Mouse (Mus musculus): Measurements from ENCODE around the gene Rrp1b. TPM values are rescaled to one million over a fixed set of nuclear protein-coding genes. Genes with fewer than 3 reads are reported as not detected.
"Not testable (repeated sequence)": the region's sequence is repeated elsewhere in the genome, so short reads cannot be mapped to it uniquely, and the experiment has no call there.

Rrp1b gene
- polyA plus RNA-seq, 1 experiment from 2014 or later, result 65.1 TPM

GRCm38 (mm10) chr17:32106358-32106757 is 70.5 kb downstream of the Rrp1b start:
- Histone ChIP-seq H3K4me1 (ENCODE audit: control insufficient read depth, insufficient read depth, low read length) (no peaks in the 10 kb centered on the region), H3K27me3 (ENCODE audit: control insufficient read depth, insufficient read depth, low read length) (no peaks in the 10 kb centered on the region), H3K4me3 (ENCODE audit: low read depth, low read length) (no peak overlapping the region), H3K9me3 (replicated peaks; ENCODE audit: control insufficient read depth, low read length) (no peaks in the 10 kb centered on the region), H3K4me2 (ENCODE audit: low read depth, low read length) (no peak overlapping the region), H3K9ac (replicated peaks; ENCODE audit: low read length) (no peak overlapping the region), H3K36me3 (replicated peaks; ENCODE audit: control insufficient read depth, insufficient read depth, low read depth, low read length) (no peaks in the 10 kb centered on the region), H3K27ac (replicated peaks; ENCODE audit: low read depth, low read length) (no peak overlapping the region)
- DNase-seq (ENCODE audit: low spot score) (no peak), ATAC-seq (replicated peaks; ENCODE audit: insufficient number of reproducible peaks, low FRiP score, low TSS enrichment, low read depth) (no peak)
- 71% methylated on average over 2 of the region's 2 CpGs for WGBS

- WGBS, result 59% methylated on average over 5 of the region's 5 CpGs
Measured at GRCm38 (mm10) chr17:32107877-32108276, 72.0 kb downstream of the Rrp1b start.

GRCm38 (mm10) chr17:32108320-32109011 is 72.6 kb downstream of the Rrp1b start:
- H3K9me3 ChIP-seq (replicated peaks; ENCODE audit: control insufficient read depth, low read length); H3K27me3 ChIP-seq (ENCODE audit: control insufficient read depth, insufficient read depth, low read length); DNase-seq (ENCODE audit: low spot score); H3K27ac ChIP-seq (replicated peaks; ENCODE audit: low read depth, low read length); H3K4me1 ChIP-seq (ENCODE audit: control insufficient read depth, insufficient read depth, low read length); ATAC-seq (replicated peaks; ENCODE audit: insufficient number of reproducible peaks, low FRiP score, low TSS enrichment, low read depth); H3K4me2 ChIP-seq (ENCODE audit: low read depth, low read length); H3K36me3 ChIP-seq (replicated peaks; ENCODE audit: control insufficient read depth, insufficient read depth, low read depth, low read length); H3K4me3 ChIP-seq (ENCODE audit: low read depth, low read length); H3K9ac ChIP-seq (replicated peaks; ENCODE audit: low read length): not testable (repeated sequence)
- WGBS, result 75% methylated on average over 5 of the region's 5 CpGs

More at GRCm38 (mm10) chr17:32107877-32108276, 72.0 kb downstream of the Rrp1b start:
- H3K4me1 ChIP-seq (ENCODE audit: control insufficient read depth, insufficient read depth, low read length), result no peaks in the 10 kb centered on the region
- DNase-seq (ENCODE audit: low spot score) (no peak), ATAC-seq (replicated peaks; ENCODE audit: insufficient number of reproducible peaks, low FRiP score, low TSS enrichment, low read depth) (no peak)
- no peak overlapping the region for H3K4me2 ChIP-seq (ENCODE audit: low read depth, low read length)
- no peak overlapping the region for H3K4me3 ChIP-seq (ENCODE audit: low read depth, low read length)
- H3K27me3 ChIP-seq (ENCODE audit: control insufficient read depth, insufficient read depth, low read length), result no peaks in the 10 kb centered on the region
- H3K36me3 ChIP-seq (replicated peaks; ENCODE audit: control insufficient read depth, insufficient read depth, low read depth, low read length), result no peaks in the 10 kb centered on the region
- H3K9ac ChIP-seq (replicated peaks; ENCODE audit: low read length), result no peak overlapping the region
- H3K9me3 ChIP-seq (replicated peaks; ENCODE audit: control insufficient read depth, low read length), result no peaks in the 10 kb centered on the region
- no peak overlapping the region for H3K27ac ChIP-seq (replicated peaks; ENCODE audit: low read depth, low read length)

- H3K4me2 ChIP-seq (ENCODE audit: low read depth, low read length), result no peak overlapping the region
- DNase-seq (ENCODE audit: low spot score) (no peak), ATAC-seq (replicated peaks; ENCODE audit: insufficient number of reproducible peaks, low FRiP score, low TSS enrichment, low read depth) (no peak)
- H3K4me3 ChIP-seq (ENCODE audit: low read depth, low read length), result no peak overlapping the region
- peaks cover 8% of the 10 kb centered on the region; the same call in 1 of the 2 replicates for H3K27me3 ChIP-seq (ENCODE audit: control insufficient read depth, insufficient read depth, low read length)
- H3K36me3 ChIP-seq (replicated peaks; ENCODE audit: control insufficient read depth, insufficient read depth, low read depth, low read length), result no peaks in the 10 kb centered on the region
- WGBS, result 62% methylated on average over 6 of the region's 6 CpGs
- no peaks in the 10 kb centered on the region; the same call in 1 of the 2 replicates for H3K4me1 ChIP-seq (ENCODE audit: control insufficient read depth, insufficient read depth, low read length)
- no peaks in the 10 kb centered on the region for H3K9me3 ChIP-seq (replicated peaks; ENCODE audit: control insufficient read depth, low read length)
- H3K27ac ChIP-seq (replicated peaks; ENCODE audit: low read depth, low read length), result no peak overlapping the region
- H3K9ac ChIP-seq (replicated peaks; ENCODE audit: low read length), result no peak overlapping the region
Measured at GRCm38 (mm10) chr17:32109201-32109940, 73.5 kb downstream of the Rrp1b start.

GRCm38 (mm10) chr17:32110424-32110823 is 74.5 kb downstream of the Rrp1b start:
- H3K4me2 ChIP-seq (ENCODE audit: low read depth, low read length), result no peak overlapping the region
- no peak overlapping the region for H3K4me3 ChIP-seq (ENCODE audit: low read depth, low read length)
- ATAC-seq (replicated peaks; ENCODE audit: insufficient number of reproducible peaks, low FRiP score, low TSS enrichment, low read depth) (no peak), DNase-seq (ENCODE audit: low spot score) (no peak)
- peaks cover 8% of the 10 kb centered on the region; the same call in 1 of the 2 replicates for H3K27me3 ChIP-seq (ENCODE audit: control insufficient read depth, insufficient read depth, low read length)
- H3K4me1 ChIP-seq (ENCODE audit: control insufficient read depth, insufficient read depth, low read length), result no peaks in the 10 kb centered on the region; the same call in 1 of the 2 replicates
- H3K27ac ChIP-seq (replicated peaks; ENCODE audit: low read depth, low read length), result no peak overlapping the region
- 42% methylated on average over 2 of the region's 2 CpGs for WGBS
- no peak overlapping the region for H3K9ac ChIP-seq (replicated peaks; ENCODE audit: low read length)
- H3K9me3 ChIP-seq (replicated peaks; ENCODE audit: control insufficient read depth, low read length), result no peaks in the 10 kb centered on the region
- no peaks in the 10 kb centered on the region for H3K36me3 ChIP-seq (replicated peaks; ENCODE audit: control insufficient read depth, insufficient read depth, low read depth, low read length)

GRCm38 (mm10) chr17:32110980-32111780 is 75.3 kb downstream of the Rrp1b start:
- Histone ChIP-seq H3K4me3 (ENCODE audit: low read depth, low read length) (no peak overlapping the region), H3K27ac (replicated peaks; ENCODE audit: low read depth, low read length) (no peak overlapping the region), H3K36me3 (replicated peaks; ENCODE audit: control insufficient read depth, insufficient read depth, low read depth, low read length) (no peaks in the 10 kb centered on the region), H3K4me2 (ENCODE audit: low read depth, low read length) (no peak overlapping the region), H3K9me3 (replicated peaks; ENCODE audit: control insufficient read depth, low read length) (no peaks in the 10 kb centered on the region), H3K9ac (replicated peaks; ENCODE audit: low read length) (no peak overlapping the region), H3K4me1 (ENCODE audit: control insufficient read depth, insufficient read depth, low read length) (no peaks in the 10 kb centered on the region; the same call in 1 of the 2 replicates), H3K27me3 (ENCODE audit: control insufficient read depth, insufficient read depth, low read length) (peaks cover 8% of the 10 kb centered on the region; the same call in 1 of the 2 replicates)
- ATAC-seq (replicated peaks; ENCODE audit: insufficient number of reproducible peaks, low FRiP score, low TSS enrichment, low read depth) (no peak), DNase-seq (ENCODE audit: low spot score) (no peak)
- WGBS, result 82% methylated on average over 10 of the region's 10 CpGs
